Mouse (Mus musculus): ENCODE data around the gene Cdh26.

Cdh26 gene

GRCm38 (mm10) chr2:178437311-178437710 is 7.0 kb downstream of the Cdh26 start:
- peak; percentile 32 for DNase-seq (ENCODE audit: low spot score)

GRCm38 (mm10) chr2:178449386-178449785 is 19.1 kb downstream of the Cdh26 start:
- DNase-seq (ENCODE audit: low spot score), result no peak

GRCm38 (mm10) chr2:178450236-178450635 is 19.9 kb downstream of the Cdh26 start:
- DNase-seq (ENCODE audit: low spot score), result no peak

GRCm38 (mm10) chr2:178450961-178451360 is 20.6 kb downstream of the Cdh26 start:
- no peak for DNase-seq (ENCODE audit: low spot score)

- peak; percentile 5 for DNase-seq (ENCODE audit: low spot score)
These were observed 24.6 kb downstream of the Cdh26 start for GRCm38 (mm10) chr2:178454664-178455516.

GRCm38 (mm10) chr2:178457414-178457813 is 27.1 kb downstream of the Cdh26 start:
- DNase-seq (ENCODE audit: low spot score), result no peak

- DNase-seq (ENCODE audit: low spot score), result no peak
These were observed 30.0 kb downstream of the Cdh26 start for GRCm38 (mm10) chr2:178460353-178460752.

- DNase-seq (ENCODE audit: low spot score), result no peak
These were observed 41.5 kb downstream of the Cdh26 start for GRCm38 (mm10) chr2:178471546-178472480.

GRCm38 (mm10) chr2:178473916-178474315 is 43.6 kb downstream of the Cdh26 start:
- no peak for DNase-seq (ENCODE audit: low spot score)

GRCm38 (mm10) chr2:178477228-178477627 is 46.9 kb downstream of the Cdh26 start:
- no peak for DNase-seq (ENCODE audit: low spot score)

GRCm38 (mm10) chr2:178479011-178479410 is 48.7 kb downstream of the Cdh26 start:
- DNase-seq (ENCODE audit: low spot score), result no peak

- no peak for DNase-seq (ENCODE audit: low spot score)
These were observed 50.6 kb downstream of the Cdh26 start for GRCm38 (mm10) chr2:178480932-178481331.

GRCm38 (mm10) chr2:178483462-178483861 is 53.1 kb downstream of the Cdh26 start:
- DNase-seq (ENCODE audit: low spot score), result no peak

- DNase-seq (ENCODE audit: low spot score), result no peak
These were observed 57.9 kb downstream of the Cdh26 start for GRCm38 (mm10) chr2:178488276-178488675.

GRCm38 (mm10) chr2:178490245-178490920 is 60.1 kb downstream of the Cdh26 start:
- no peak for DNase-seq (ENCODE audit: low spot score)

GRCm38 (mm10) chr2:178494066-178494465 is 63.7 kb downstream of the Cdh26 start:
- peak; percentile 19 for DNase-seq (ENCODE audit: low spot score)

- no peak for DNase-seq (ENCODE audit: low spot score)
These were observed 65.5 kb downstream of the Cdh26 start for GRCm38 (mm10) chr2:178495816-178496215.

- DNase-seq (ENCODE audit: low spot score), result peak; percentile 10
These were observed 67.6 kb downstream of the Cdh26 start for GRCm38 (mm10) chr2:178497900-178498299.

- peak; percentile 45 for DNase-seq (ENCODE audit: low spot score)
These were observed 68.1 kb downstream of the Cdh26 start for GRCm38 (mm10) chr2:178498409-178498808.

GRCm38 (mm10) chr2:178502469-178502868 is 72.1 kb downstream of the Cdh26 start:
- no peak for DNase-seq (ENCODE audit: low spot score)

- peak; percentile 54 for DNase-seq (ENCODE audit: low spot score)
These were observed 75.7 kb downstream of the Cdh26 start for GRCm38 (mm10) chr2:178506056-178506455.

- DNase-seq (ENCODE audit: low spot score), result peak; percentile 78
These were observed 77.2 kb downstream of the Cdh26 start for GRCm38 (mm10) chr2:178507379-178508014.

Data from layer of hippocampus, adult 11-12 months (tissue).